Mouse (Mus musculus): Measurements from ENCODE around the gene Zfp609. TPM values are rescaled to one million over a fixed set of nuclear protein-coding genes. Genes with fewer than 3 reads are reported as not detected.
A peak's percentile ranks its signal among the peaks of the same experiment; 100 is the strongest.

Zfp609 gene
- polyA plus RNA-seq, 1 experiment, result 30.4 TPM

GRCm38 (mm10) chr9:65682183-65682582, 145.2 kb downstream of the Zfp609 start:
- no peak for TF ChIP-seq CTCF (IDR thresholded peaks at IDR 0.05; ENCODE audit: borderline replicate concordance, insufficient read depth, low read length)
- no peak for TF ChIP-seq POLR2A (IDR thresholded peaks at IDR 0.05; ENCODE audit: low read depth, low read length)
- Histone ChIP-seq H3K4me1 (ENCODE audit: control insufficient read depth, insufficient read depth, low read length) (peaks cover 10% of the 10 kb centered on the region), H3K4me3 (ENCODE audit: insufficient read depth, low read length) (no peak overlapping the region), H3K27ac (ENCODE audit: insufficient read depth, low read length) (no peak overlapping the region)

- TF ChIP-seq POLR2A (IDR thresholded peaks at IDR 0.05; ENCODE audit: low read depth, low read length), result no peak
- TF ChIP-seq CTCF (IDR thresholded peaks at IDR 0.05; ENCODE audit: borderline replicate concordance, insufficient read depth, low read length), result no peak
- no peak overlapping the region for H3K27ac ChIP-seq (ENCODE audit: insufficient read depth, low read length)
Measured at GRCm38 (mm10) chr9:65681634-65681940, 145.8 kb downstream of the Zfp609 start.

GRCm38 (mm10) chr9:65680938-65681633, 146.3 kb downstream of the Zfp609 start:
- TF ChIP-seq CTCF (IDR thresholded peaks at IDR 0.05; ENCODE audit: borderline replicate concordance, insufficient read depth, low read length), result no peak
- TF ChIP-seq POLR2A (IDR thresholded peaks at IDR 0.05; ENCODE audit: low read depth, low read length), result no peak
- Histone ChIP-seq H3K4me1 (ENCODE audit: control insufficient read depth, insufficient read depth, low read length) (peaks cover 10% of the 10 kb centered on the region), H3K4me3 (ENCODE audit: insufficient read depth, low read length) (no peak overlapping the region), H3K27ac (ENCODE audit: insufficient read depth, low read length) (0 out of 2 replicates have a peak overlapping the region, but pooled peaks have one; percentile 12)

More at GRCm38 (mm10) chr9:65681634-65681940, 145.8 kb downstream of the Zfp609 start:
- Histone ChIP-seq H3K4me3 (ENCODE audit: insufficient read depth, low read length) (no peak overlapping the region), H3K4me1 (ENCODE audit: control insufficient read depth, insufficient read depth, low read length) (peaks cover 10% of the 10 kb centered on the region)

- peak overlapping the region; percentile 56 for H3K27ac ChIP-seq (ENCODE audit: insufficient read depth, low read length)
- TF ChIP-seq CTCF (IDR thresholded peaks at IDR 0.05; ENCODE audit: borderline replicate concordance, insufficient read depth, low read length) (no peak), POLR2A (IDR thresholded peaks at IDR 0.05; ENCODE audit: low read depth, low read length) (no peak)
- peaks cover 10% of the 10 kb centered on the region for H3K4me1 ChIP-seq (ENCODE audit: control insufficient read depth, insufficient read depth, low read length)
- peak overlapping the region; percentile 40 for H3K4me3 ChIP-seq (ENCODE audit: insufficient read depth, low read length)
Measured at GRCm38 (mm10) chr9:65679181-65679761, 148.1 kb downstream of the Zfp609 start.

- Histone ChIP-seq H3K4me3 (ENCODE audit: insufficient read depth, low read length) (peak overlapping the region; percentile 73), H3K4me1 (ENCODE audit: control insufficient read depth, insufficient read depth, low read length) (peaks cover 14% of the 10 kb centered on the region), H3K27ac (ENCODE audit: insufficient read depth, low read length) (no peak overlapping the region)
- no peak for TF ChIP-seq POLR2A (IDR thresholded peaks at IDR 0.05; ENCODE audit: low read depth, low read length)
- TF ChIP-seq CTCF (IDR thresholded peaks at IDR 0.05; ENCODE audit: borderline replicate concordance, insufficient read depth, low read length), result no peak
Measured at GRCm38 (mm10) chr9:65677119-65677462, 150.3 kb downstream of the Zfp609 start.

GRCm38 (mm10) chr9:65676358-65677118, 150.8 kb downstream of the Zfp609 start:
- Histone ChIP-seq H3K27ac (ENCODE audit: insufficient read depth, low read length) (no peak overlapping the region), H3K4me3 (ENCODE audit: insufficient read depth, low read length) (peak overlapping the region; percentile 73), H3K4me1 (ENCODE audit: control insufficient read depth, insufficient read depth, low read length) (peaks cover 13% of the 10 kb centered on the region)
- no peak for TF ChIP-seq CTCF (IDR thresholded peaks at IDR 0.05; ENCODE audit: borderline replicate concordance, insufficient read depth, low read length)
- peak; percentile 88 for TF ChIP-seq POLR2A (IDR thresholded peaks at IDR 0.05; ENCODE audit: low read depth, low read length)

- Histone ChIP-seq H3K27ac (ENCODE audit: insufficient read depth, low read length) (no peak overlapping the region), H3K4me1 (ENCODE audit: control insufficient read depth, insufficient read depth, low read length) (peaks cover 11% of the 10 kb centered on the region), H3K4me3 (ENCODE audit: insufficient read depth, low read length) (no peak overlapping the region)
- no peak for TF ChIP-seq POLR2A (IDR thresholded peaks at IDR 0.05; ENCODE audit: low read depth, low read length)
Measured at GRCm38 (mm10) chr9:65675461-65676357, 151.7 kb downstream of the Zfp609 start.

- Histone ChIP-seq H3K4me1 (ENCODE audit: control insufficient read depth, insufficient read depth, low read length) (peaks cover 4% of the 10 kb centered on the region; the same call in 1 of the 2 replicates), H3K27ac (ENCODE audit: insufficient read depth, low read length) (peak overlapping the region; percentile 70), H3K4me3 (ENCODE audit: insufficient read depth, low read length) (no peak overlapping the region)
- TF ChIP-seq CTCF (IDR thresholded peaks at IDR 0.05; ENCODE audit: borderline replicate concordance, insufficient read depth, low read length) (no peak), POLR2A (IDR thresholded peaks at IDR 0.05; ENCODE audit: low read depth, low read length) (no peak)
Measured at GRCm38 (mm10) chr9:65672996-65673395, 154.4 kb downstream of the Zfp609 start.

GRCm38 (mm10) chr9:65671431-65671931, 155.9 kb downstream of the Zfp609 start:
- TF ChIP-seq POLR2A (IDR thresholded peaks at IDR 0.05; ENCODE audit: low read depth, low read length) (no peak), CTCF (IDR thresholded peaks at IDR 0.05; ENCODE audit: borderline replicate concordance, insufficient read depth, low read length) (no peak)
- Histone ChIP-seq H3K4me1 (ENCODE audit: control insufficient read depth, insufficient read depth, low read length) (peaks cover 4% of the 10 kb centered on the region; the same call in 1 of the 2 replicates), H3K27ac (ENCODE audit: insufficient read depth, low read length) (no peak overlapping the region), H3K4me3 (ENCODE audit: insufficient read depth, low read length) (no peak overlapping the region)

Data from embryonic fibroblast, embryonic 13.5 days (primary cell).